Mouse (Mus musculus) large intestine, adult 2 months (tissue): ENCODE results near the gene Pecam1. TPM values are rescaled to one million over a fixed set of nuclear protein-coding genes. Genes with fewer than 3 reads are reported as not detected.
A peak's percentile ranks its signal among the peaks of the same experiment; 100 is the strongest.

Experiments
- DNase-seq: peaks from one replicate; pipeline ENCODE4 v3.0.0-alpha.2; 2012; ENCODE audit warnings: low read depth, low spot score
- WGBS: fragments of 180-500 bp; shearing (Covaris S2); methylation state at CpG from one replicate; pipeline ENCODE4 v1.1.7; 2018; 5-methylcytosine and 5-hydroxymethylcytosine counted together
- polyA plus RNA-seq: library from polyadenylated mRNA; depleted of rRNA; stranded (reverse); fragments of >200 nt; gene quantifications from 2 replicates; pipeline ENCODE4 v1.2.3, GENCODE M21; 2012; rRNA removed

The Pecam1 gene
- polyA plus RNA-seq, 1 experiment = 15.8 TPM

DNA sequence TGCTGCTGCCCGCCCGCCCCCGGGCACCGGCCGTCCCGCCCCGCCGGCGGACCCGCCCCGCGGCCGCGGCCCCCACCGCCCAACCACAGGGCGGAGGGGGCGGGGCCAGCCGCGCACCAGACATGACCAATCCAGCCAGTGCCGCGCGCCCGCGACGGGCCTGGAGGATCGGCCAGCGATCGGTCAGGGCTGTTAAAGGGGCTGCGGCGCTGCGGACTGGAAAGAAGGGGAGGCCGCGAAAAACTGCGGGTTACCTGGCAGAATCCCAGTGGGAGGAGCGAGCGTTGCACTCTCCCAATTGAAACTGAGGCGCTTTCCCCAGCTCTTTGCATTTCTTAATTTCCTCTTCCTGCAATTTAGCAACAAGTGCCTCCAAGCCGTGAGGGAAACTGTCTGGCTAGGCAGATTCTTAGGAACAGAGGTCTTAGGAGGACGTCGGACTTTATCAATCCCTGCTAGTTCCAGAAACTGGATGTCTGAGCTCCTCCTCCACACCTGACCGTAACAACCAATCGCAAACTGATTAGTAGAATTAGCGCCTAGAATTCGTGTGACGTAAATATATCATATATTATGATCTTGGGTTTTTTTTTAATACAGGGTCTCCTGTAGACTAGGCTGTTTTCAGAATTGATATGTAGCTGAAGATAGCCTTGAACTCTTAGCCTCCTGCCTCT lies 137.3 kb downstream of the Pecam1 start, which contains the start of gene Tex2:
Tex2 (minus strand) TSS at position 463 of the 677 bp plus-strand sequence.
- WGBS = under 1% methylated on average over 45 of the region's 45 CpGs
- DNase-seq = peak; percentile 86

DNA sequence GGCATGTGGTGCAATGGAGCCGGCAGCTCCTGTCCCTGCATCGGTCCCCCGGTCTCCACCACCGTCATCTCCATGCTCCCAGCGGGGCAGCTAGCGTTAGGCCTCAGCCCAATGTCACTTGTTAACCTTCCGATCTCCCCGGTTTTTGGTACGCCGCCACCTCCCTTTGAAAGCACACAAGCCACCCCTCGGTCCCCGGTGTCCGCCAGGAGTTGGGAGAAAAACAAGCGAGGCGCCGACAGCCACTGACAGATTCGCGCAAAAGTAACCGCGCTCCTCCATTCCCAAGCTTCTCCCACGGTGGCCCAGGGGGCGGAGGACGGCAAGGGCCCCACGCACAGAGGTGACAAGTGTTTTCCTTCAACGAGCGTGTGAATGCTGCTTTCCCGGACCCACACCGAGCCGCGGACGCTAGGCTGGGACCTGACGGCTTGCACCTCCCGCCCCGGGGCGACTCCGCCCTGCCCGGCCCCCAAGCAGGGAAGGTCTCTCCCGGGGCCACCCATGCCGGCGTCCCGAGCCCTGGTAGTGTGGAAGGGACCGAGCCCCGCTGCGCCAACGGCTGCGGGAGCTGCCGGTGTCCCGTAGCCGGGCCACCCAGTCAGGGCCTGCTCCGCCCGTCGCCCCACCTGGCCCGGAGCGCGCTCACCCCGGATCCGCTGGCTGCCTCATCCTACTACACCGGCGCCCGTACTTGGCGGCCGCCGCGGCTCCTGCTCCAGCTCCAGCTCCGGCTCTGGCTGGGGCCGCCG lies 138.0 kb downstream of the Pecam1 start:
- under 1% methylated on average over 60 of the region's 67 CpGs for WGBS
- DNase-seq = no peak

GRCm38 (mm10) chr11:106609731-106610130 lies 140.7 kb downstream of the Pecam1 start:
- no peak for DNase-seq
- WGBS = 83% methylated on average over 8 of the region's 8 CpGs

- WGBS = 78% methylated on average over 6 of the region's 6 CpGs
- DNase-seq = no peak
These were observed 143.1 kb downstream of the Pecam1 start for GRCm38 (mm10) chr11:106607316-106607715.

- 54% methylated on average over 5 of the region's 5 CpGs for WGBS
- no peak for DNase-seq
These were observed 144.4 kb downstream of the Pecam1 start for GRCm38 (mm10) chr11:106606042-106606441.

Other genes with a start within 250 kb of the Pecam1 start
- gene Tex2, start 137.2 kb downstream of the Pecam1 start, polyA plus RNA-seq = 12.3 and 18.7 TPM in 2 replicates
- gene Milr1, start 598 bp upstream of the Pecam1 start, polyA plus RNA-seq = 1.3 and 1.7 TPM in 2 replicates
- gene Polg2, start 28.9 kb upstream of the Pecam1 start, polyA plus RNA-seq = 5.6 and 8.3 TPM in 2 replicates
- 146 and 237 TPM in 2 replicates for gene Ddx5, start 38.6 kb upstream of the Pecam1 start, polyA plus RNA-seq
- 1.9 and 2.3 TPM in 2 replicates for gene Cep95, start 38.6 kb upstream of the Pecam1 start, polyA plus RNA-seq
- 8.7 and 9.5 TPM in 2 replicates for gene Smurf2, start 170.1 kb upstream of the Pecam1 start, polyA plus RNA-seq
- gene Kpna2, start 248.9 kb upstream of the Pecam1 start, polyA plus RNA-seq = 48.5 and 53.4 TPM in 2 replicates